Mouse (Mus musculus): ENCODE results near the gene Thsd4.

Gene Thsd4

GRCm38 (mm10) chr9:60456651-60457050 lies 65.2 kb downstream of the Thsd4 start:
- no peak for DNase-seq (ENCODE audit: low read depth, low spot score)

DNA sequence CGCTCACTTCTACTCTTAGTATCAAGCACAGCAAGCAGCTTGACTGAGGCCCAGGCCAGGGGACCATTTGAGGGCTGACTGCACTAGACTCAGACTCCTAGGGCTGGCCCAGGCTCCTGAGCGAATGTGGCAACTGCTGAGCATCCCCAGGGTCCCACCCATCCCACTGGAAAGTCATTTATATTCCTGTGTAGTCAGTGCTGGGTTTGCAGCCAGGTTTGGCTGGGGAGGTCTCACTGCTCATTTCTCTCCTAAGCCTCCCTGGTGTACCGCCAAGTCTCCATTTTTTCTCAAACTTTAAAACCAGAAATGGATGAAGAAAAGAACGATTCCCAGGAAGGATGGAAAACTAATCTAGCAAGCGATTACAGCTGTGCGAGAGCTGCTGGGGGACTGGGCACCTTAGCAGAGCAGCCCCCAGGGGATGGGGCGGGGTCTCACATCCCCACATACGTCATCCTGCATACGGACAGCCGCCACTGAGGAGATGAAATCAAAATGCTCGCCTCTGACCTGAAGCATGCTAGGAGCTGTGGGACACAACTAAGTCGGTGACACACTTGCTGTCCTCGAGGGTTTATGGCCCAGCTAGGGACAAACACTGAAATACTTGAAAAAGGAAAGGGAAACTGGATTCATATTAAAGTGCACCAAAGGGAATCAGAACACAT lies 67.3 kb downstream of the Thsd4 start:
- no peak for DNase-seq (ENCODE audit: low read depth, low spot score)

DNA sequence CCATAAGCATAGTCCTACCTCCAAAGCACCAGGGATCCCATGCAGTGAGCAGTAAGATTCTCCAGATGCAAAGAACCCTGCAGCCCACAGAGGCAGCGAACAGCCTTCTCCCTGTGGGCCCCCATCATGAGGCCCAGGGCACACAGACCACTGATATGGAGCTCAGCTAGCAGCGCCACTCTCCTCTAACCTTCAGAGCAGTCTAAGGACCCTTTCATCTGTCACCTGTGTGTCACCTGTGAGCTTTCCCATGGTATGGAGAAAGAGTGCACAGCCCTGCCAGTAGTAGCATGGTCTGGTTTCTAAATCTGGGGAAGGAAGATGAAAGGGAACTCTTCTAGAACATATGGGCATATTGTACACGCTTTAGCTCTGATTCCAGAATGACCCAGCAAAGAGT lies 72.3 kb downstream of the Thsd4 start:
- DNase-seq (ENCODE audit: low read depth, low spot score) = no peak

DNA sequence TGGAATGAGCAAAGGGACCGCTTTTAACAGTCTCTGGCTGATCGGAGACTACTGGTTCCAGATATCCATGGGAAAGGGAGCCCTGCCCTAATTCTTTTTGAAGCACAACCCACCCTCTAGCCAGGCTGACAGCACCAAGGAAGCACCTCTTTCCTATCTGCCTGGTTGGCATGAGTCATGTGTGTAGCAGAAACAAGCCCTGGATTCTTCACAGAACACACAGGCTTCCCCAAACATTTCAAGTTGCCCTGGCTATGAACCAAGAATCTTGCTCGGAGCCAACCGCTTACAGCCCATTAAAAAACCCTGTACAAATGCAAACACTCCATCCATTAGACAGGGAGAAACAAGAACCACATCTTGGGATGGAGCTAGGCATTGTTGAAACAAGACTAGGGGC lies 76.0 kb downstream of the Thsd4 start:
- DNase-seq (ENCODE audit: low read depth, low spot score) = no peak

- no peak for DNase-seq (ENCODE audit: low read depth, low spot score)
Measured at GRCm38 (mm10) chr9:60441274-60441902, 80.5 kb downstream of the Thsd4 start.

DNA sequence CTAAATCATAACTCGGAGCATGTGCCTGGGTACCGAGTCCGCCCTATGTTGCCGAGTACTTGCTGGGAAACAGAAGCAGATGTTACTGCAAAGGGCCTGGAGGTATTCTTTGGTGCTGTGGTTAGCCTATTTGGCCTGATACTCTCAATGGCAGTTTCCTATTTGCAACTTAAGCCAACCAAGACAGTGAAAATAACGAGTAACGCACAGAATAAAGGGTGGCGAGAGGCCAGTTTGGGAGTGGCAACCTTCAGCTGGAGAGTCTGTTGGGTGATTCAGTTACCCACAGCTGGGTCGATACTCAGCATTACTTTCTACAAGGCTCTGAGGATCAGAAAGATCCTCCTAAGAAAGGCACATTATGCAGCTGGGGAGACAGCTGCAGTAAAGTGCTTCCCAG lies 81.3 kb downstream of the Thsd4 start:
- no peak for DNase-seq (ENCODE audit: low read depth, low spot score)

DNA sequence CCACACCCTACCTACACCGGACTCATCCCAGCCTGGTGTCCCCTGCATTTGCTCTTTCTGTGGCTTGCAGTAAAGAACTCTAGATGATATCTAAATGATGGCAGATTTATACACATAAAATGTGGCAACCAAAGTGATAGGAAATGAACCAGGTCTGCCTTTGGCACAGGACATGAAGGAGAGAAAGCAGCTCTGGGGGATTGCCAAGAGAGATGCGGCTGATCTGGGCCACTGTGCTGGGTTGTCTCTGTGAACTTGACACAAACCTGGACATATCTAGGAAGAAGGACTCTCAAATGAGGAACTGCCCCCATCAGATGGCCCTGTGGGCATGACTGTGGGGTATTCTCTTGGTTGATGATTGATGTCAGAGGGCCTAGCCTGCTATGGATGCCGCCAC lies 85.6 kb downstream of the Thsd4 start:
- no peak for DNase-seq (ENCODE audit: low read depth, low spot score)

DNA sequence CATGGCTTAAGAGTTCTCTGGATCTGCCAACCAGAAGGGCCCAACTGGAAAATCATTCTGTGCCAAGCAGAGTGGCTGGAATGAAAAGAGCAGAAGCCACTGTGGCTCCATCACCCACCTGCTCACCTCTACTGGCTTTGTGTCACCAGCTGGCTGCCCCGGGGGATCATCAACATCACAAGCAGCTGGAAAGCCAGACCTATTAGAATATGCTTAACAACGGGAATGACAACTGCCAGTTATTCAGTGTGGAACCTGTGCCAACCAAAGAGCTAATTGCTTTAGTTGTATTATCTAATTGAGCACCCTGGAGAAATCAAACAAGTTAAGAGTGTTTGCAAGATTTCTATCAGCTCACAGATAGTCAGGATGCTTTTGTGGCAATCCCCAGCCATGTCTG lies 87.8 kb downstream of the Thsd4 start:
- no peak for DNase-seq (ENCODE audit: low read depth, low spot score)

GRCm38 (mm10) chr9:60431924-60432323 lies 89.9 kb downstream of the Thsd4 start:
- no peak for DNase-seq (ENCODE audit: low read depth, low spot score)

- no peak for DNase-seq (ENCODE audit: low read depth, low spot score)
Measured at GRCm38 (mm10) chr9:60430017-60430416, 91.8 kb downstream of the Thsd4 start.

DNA sequence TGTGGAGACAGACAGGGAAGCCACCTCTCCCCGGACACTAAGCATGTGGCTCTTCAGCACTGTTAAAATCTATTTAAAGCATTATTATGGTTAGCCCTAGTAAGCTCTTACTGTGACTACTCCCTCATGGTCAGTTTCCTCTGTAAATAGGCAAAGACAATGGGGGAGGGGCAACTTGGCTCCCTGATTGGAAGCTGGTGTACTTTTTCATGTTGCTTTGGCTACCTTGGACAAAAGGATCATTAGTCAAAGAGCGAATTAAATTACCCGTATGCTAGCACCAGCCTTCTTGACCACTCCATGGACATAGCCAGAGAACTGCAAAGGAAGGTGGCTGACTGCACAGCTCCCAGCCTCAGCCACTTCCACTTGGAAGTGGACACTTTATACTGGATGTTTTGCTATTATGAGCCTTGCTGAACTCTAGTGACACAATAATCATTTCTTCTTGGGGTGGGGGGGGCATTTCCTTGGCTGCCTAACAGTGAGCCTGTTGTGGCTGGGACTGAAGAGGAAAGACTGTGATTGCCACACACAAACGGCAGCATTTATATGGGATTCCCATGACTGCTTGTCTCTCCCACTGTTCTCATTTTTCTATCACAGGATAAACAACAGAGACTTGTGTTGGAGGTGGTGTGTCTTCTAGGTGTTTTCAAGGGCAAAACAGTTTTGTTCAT lies 107.6 kb downstream of the Thsd4 start:
- DNase-seq (ENCODE audit: low read depth, low spot score) = no peak

DNA sequence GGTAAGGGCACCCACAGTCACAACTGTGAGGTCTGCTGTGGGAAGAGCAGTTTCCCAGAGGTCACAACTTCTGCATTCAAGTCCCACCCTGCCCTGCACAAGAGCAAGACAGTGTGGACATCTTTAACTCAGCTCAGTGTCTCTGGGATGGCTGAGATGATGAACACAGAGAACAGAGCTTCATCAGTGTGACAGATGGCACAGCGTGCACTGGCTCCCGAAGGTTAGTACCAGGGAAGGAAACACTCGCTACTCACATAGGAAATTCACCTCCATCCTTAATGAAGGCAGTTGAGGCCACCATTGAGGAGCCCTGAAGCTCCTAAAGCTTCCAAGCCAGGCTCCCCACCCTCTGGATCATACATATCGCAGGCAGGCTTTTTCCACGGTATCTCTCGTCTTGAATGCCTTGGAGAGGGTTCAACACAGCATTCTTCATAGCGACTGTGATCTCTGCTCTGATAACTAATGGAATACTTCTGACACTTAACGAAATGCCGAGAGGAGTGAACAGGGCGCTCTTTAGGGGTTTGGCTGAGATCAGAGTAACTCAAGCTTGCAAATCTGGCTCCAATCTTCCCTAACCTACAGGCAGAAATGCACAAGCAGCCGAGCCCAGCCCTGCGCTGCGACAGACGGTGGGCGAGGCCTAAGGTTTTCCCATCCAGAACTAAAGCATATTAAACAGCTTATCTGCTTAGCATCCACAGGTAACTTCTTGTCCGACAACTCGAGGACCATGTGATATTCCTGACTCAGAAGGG lies 110.8 kb downstream of the Thsd4 start:
- DNase-seq (ENCODE audit: low read depth, low spot score) = no peak

DNA sequence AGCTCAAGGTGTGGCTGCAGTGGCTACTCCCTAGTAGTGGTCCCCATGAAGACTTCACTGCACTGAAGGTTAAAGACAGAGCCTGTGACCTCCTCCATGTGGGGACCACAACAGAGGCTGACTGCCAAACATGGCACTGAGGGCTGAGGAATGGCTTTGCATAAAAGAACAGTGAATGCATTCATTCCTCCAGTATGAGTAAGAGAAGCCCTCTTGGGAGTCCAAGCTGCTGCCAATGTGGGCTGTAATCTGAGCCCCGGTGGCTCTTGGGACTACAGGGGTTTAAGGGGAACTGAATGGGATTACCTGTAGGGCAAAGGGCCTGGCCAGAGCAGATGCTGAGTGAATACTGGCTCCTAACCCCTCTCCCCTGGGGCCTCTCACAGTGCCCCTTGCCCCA lies 114.5 kb downstream of the Thsd4 start:
- DNase-seq (ENCODE audit: low read depth, low spot score) = no peak

- DNase-seq (ENCODE audit: low read depth, low spot score) = no peak
Measured at GRCm38 (mm10) chr9:60405777-60406176, 116.1 kb downstream of the Thsd4 start.

DNA sequence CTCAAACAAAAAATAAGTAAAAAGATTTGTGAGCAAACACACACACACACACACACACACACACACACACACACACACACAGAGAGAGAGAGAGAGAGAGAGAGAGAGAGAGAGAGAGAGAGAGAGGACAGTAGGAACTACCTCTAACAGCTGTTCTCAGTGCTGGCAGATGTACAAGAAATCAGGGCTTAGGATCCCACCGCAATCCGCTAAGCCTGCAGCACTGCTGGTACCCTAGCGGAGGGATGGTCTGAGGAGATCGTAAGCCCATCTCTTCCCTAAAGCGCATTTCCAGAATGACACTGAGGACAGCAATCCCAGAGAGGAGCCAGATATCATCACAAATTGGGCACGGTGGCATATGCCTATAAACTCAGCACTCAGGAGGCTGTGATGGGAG lies 119.2 kb downstream of the Thsd4 start:
- DNase-seq (ENCODE audit: low read depth, low spot score) = no peak

GRCm38 (mm10) chr9:60400001-60400400 lies 121.8 kb downstream of the Thsd4 start:
- DNase-seq (ENCODE audit: low read depth, low spot score) = no peak

GRCm38 (mm10) chr9:60398073-60398472 lies 123.8 kb downstream of the Thsd4 start:
- no peak for DNase-seq (ENCODE audit: low read depth, low spot score)

GRCm38 (mm10) chr9:60396096-60396495 lies 125.8 kb downstream of the Thsd4 start:
- no peak for DNase-seq (ENCODE audit: low read depth, low spot score)

GRCm38 (mm10) chr9:60392916-60393315 lies 128.9 kb downstream of the Thsd4 start:
- no peak for DNase-seq (ENCODE audit: low read depth, low spot score)

DNA sequence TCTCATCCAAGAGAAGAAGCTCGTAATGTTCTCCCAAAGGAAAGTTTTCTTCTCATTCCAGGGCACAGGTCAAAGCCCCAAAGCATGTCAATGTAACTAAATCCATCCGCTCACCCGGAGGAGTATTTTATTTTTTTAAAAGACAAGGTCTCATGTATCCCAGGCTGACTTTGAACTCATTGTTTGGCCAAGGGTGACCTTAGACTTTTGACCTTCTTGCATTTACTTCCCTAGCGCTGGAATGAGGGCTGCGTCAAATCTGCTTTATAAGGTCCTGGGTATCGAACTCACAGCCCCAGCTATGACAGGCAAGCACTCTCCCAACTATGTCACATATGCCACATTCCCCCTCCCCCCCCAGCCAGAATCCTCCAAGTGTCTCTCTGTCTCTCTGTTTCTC lies 137.1 kb downstream of the Thsd4 start:
- no peak for DNase-seq (ENCODE audit: low read depth, low spot score)

DNA sequence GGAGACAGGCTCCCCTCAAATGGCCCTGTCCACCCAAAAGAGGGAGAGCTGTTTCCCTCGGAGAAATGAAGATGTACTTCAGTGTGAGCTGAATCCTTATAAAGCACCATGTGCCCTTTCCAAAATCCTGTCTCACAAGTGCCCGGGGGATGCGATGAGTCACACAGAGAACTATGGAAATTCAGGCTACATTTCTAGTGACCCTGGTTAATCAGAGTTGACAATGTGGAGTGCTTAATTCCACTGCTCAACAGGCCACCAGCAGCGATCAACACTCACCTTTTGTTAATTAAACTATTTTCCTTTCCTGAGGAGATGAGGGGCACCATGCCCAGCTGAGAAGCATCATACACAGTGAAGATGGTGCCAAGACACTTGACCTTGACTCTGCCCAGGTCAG lies 138.9 kb downstream of the Thsd4 start:
- no peak for DNase-seq (ENCODE audit: low read depth, low spot score)

- no peak for DNase-seq (ENCODE audit: low read depth, low spot score)
Measured at GRCm38 (mm10) chr9:60382526-60382925, 139.3 kb downstream of the Thsd4 start.
